Mouse (Mus musculus): ENCODE data around the gene Ankle1. TPM values are rescaled to one million over a fixed set of nuclear protein-coding genes. Genes with fewer than 3 reads are reported as not detected.

Gene Ankle1
- polyA plus RNA-seq, 2 experiments: 17.0 to 60.7 TPM

- H3K27me3 ChIP-seq (ENCODE audit: control insufficient read depth, insufficient read depth, low read length): no peaks in the 10 kb centered on the region
- H3K4me3 ChIP-seq (replicated peaks; ENCODE audit: low read length): peak overlapping the region; percentile 84
- ATAC-seq (ENCODE audit: low FRiP score, low read depth): no peak
- WGBS: 2% methylated on average over 59 of the region's 72 CpGs
- no peak overlapping the region for H3K27ac ChIP-seq (replicated peaks; ENCODE audit: low read depth, low read length)
- H3K36me3 ChIP-seq (ENCODE audit: control insufficient read depth, insufficient read depth, low read length): peaks cover 11% of the 10 kb centered on the region
- peaks cover 35% of the 10 kb centered on the region for H3K4me1 ChIP-seq (ENCODE audit: control insufficient read depth, insufficient read depth, low read length)
- H3K9ac ChIP-seq (ENCODE audit: low read depth, low read length, severe bottlenecking): peak overlapping the region; percentile 77
- DNase-seq (ENCODE audit: low spot score): no peak
- TF ChIP-seq POLR2A (IDR thresholded peaks at IDR 0.05; ENCODE audit: borderline replicate concordance, extremely low read depth, insufficient read depth, insufficient read length): no peak
- no peaks in the 10 kb centered on the region for H3K9me3 ChIP-seq (ENCODE audit: control insufficient read depth, low read length)
- peak overlapping the region; percentile 99 for H3K4me2 ChIP-seq (replicated peaks; ENCODE audit: low read depth, low read length, severe bottlenecking)
These were observed 25.3 kb upstream of the Ankle1 start for GRCm38 (mm10) chr8:71380178-71381171.

GRCm38 (mm10) chr8:71381421-71381970, 24.3 kb upstream of the Ankle1 start, which contains the start of gene Nr2f6:
Nr2f6 (minus strand) TSS chr8:71381960.
- Histone ChIP-seq H3K4me1 (ENCODE audit: control insufficient read depth, insufficient read depth, low read length) (peaks cover 26% of the 10 kb centered on the region), H3K27me3 (ENCODE audit: control insufficient read depth, insufficient read depth, low read length) (no peaks in the 10 kb centered on the region), H3K4me3 (replicated peaks; ENCODE audit: low read length) (peak within 1 kb of the TSS; percentile 84), H3K4me2 (replicated peaks; ENCODE audit: low read depth, low read length, severe bottlenecking) (peak within 1 kb of the TSS; percentile 99), H3K9ac (ENCODE audit: low read depth, low read length, severe bottlenecking) (peak within 1 kb of the TSS; percentile 77), H3K27ac (replicated peaks; ENCODE audit: low read depth, low read length) (peak within 1 kb of the TSS; percentile 88), H3K9me3 (ENCODE audit: control insufficient read depth, low read length) (no peaks in the 10 kb centered on the region), H3K36me3 (ENCODE audit: control insufficient read depth, insufficient read depth, low read length) (peaks cover 11% of the 10 kb centered on the region)
- ATAC-seq (ENCODE audit: low FRiP score, low read depth) (peak; percentile 17), DNase-seq (ENCODE audit: low spot score) (no peak)
- no peak for TF ChIP-seq POLR2A (IDR thresholded peaks at IDR 0.05; ENCODE audit: borderline replicate concordance, extremely low read depth, insufficient read depth, insufficient read length)
- under 1% methylated on average over 56 of the region's 89 CpGs for WGBS

GRCm38 (mm10) chr8:71381971-71382961, 23.5 kb upstream of the Ankle1 start:
- ATAC-seq (ENCODE audit: low FRiP score, low read depth) (peak; percentile 92), DNase-seq (ENCODE audit: low spot score) (peak; percentile 86)
- Histone ChIP-seq H3K36me3 (ENCODE audit: control insufficient read depth, insufficient read depth, low read length) (peaks cover 9% of the 10 kb centered on the region), H3K4me2 (replicated peaks; ENCODE audit: low read depth, low read length, severe bottlenecking) (peak overlapping the region; percentile 99), H3K27ac (replicated peaks; ENCODE audit: low read depth, low read length) (peak overlapping the region; percentile 88), H3K9me3 (ENCODE audit: control insufficient read depth, low read length) (no peaks in the 10 kb centered on the region), H3K27me3 (ENCODE audit: control insufficient read depth, insufficient read depth, low read length) (no peaks in the 10 kb centered on the region), H3K4me3 (replicated peaks; ENCODE audit: low read length) (peak overlapping the region; percentile 84), H3K9ac (ENCODE audit: low read depth, low read length, severe bottlenecking) (peak overlapping the region; percentile 77), H3K4me1 (ENCODE audit: control insufficient read depth, insufficient read depth, low read length) (peaks cover 23% of the 10 kb centered on the region)
- WGBS: 3% methylated on average over 29 of the region's 80 CpGs
- no peak for TF ChIP-seq POLR2A (IDR thresholded peaks at IDR 0.05; ENCODE audit: borderline replicate concordance, extremely low read depth, insufficient read depth, insufficient read length)

- 40% methylated on average over 12 of the region's 12 CpGs for WGBS
- H3K27ac ChIP-seq (replicated peaks; ENCODE audit: low read depth, low read length): peak overlapping the region; percentile 88; the same call in 1 of the 2 replicates
- H3K9me3 ChIP-seq (ENCODE audit: control insufficient read depth, low read length): no peaks in the 10 kb centered on the region
- no peaks in the 10 kb centered on the region for H3K27me3 ChIP-seq (ENCODE audit: control insufficient read depth, insufficient read depth, low read length)
- no peak overlapping the region for H3K4me2 ChIP-seq (replicated peaks; ENCODE audit: low read depth, low read length, severe bottlenecking)
- H3K4me3 ChIP-seq (replicated peaks; ENCODE audit: low read length): no peak overlapping the region
- peaks cover 23% of the 10 kb centered on the region for H3K4me1 ChIP-seq (ENCODE audit: control insufficient read depth, insufficient read depth, low read length)
- no peaks in the 10 kb centered on the region for H3K36me3 ChIP-seq (ENCODE audit: control insufficient read depth, insufficient read depth, low read length)
- no peak for DNase-seq (ENCODE audit: low spot score)
- no peak for ATAC-seq (ENCODE audit: low FRiP score, low read depth)
- H3K9ac ChIP-seq (ENCODE audit: low read depth, low read length, severe bottlenecking): no peak overlapping the region
- TF ChIP-seq POLR2A (IDR thresholded peaks at IDR 0.05; ENCODE audit: borderline replicate concordance, extremely low read depth, insufficient read depth, insufficient read length): no peak
These were observed 22.4 kb upstream of the Ankle1 start for GRCm38 (mm10) chr8:71383396-71383795.

Data from limb, embryonic 14.5 days (tissue).